In genomic region chr2:14199621-14200020, GRCm38 (mm10) we compare ENCODE assay signal across 16 mouse cellular contexts. TPM values are rescaled to one million over a fixed set of nuclear protein-coding genes. Genes with fewer than 3 reads are reported as not detected.
DNase-seq lines count a peak whose midpoint lies in the region; ATAC-seq lines count a peak whose summit lies in the region.
"Had no signal": no experiment of that assay in that cellular context is flagged by ENCODE, and none has a peak within 500 bp of the region (broad histone marks: within the 10 kb centered on the region; RNA-seq: fewer than 3 reads in every experiment).

No protein-coding gene starts in this region.

- ATAC-seq in liver, embryonic 11.5 days (replicated peaks; ENCODE audit: low FRiP score): no peak

- H3K9ac ChIP-seq in liver, embryonic 11.5 days (ENCODE audit: low read depth, low read length): no peak overlapping the region
- H3K9ac ChIP-seq: hindbrain, embryonic 15.5 days; limb, embryonic 13.5 days; lung, embryonic 15.5 days had no signal

- no peak overlapping the region for H3K4me2 ChIP-seq in liver, embryonic 11.5 days
- H3K4me2 ChIP-seq: hindbrain, embryonic 15.5 days; limb, embryonic 13.5 days; lung, embryonic 15.5 days had no signal

- WGBS in liver, embryonic 11.5 days: 29% methylated on average over 2 of the region's 2 CpGs

- no peaks in the 10 kb centered on the region for H3K27me3 ChIP-seq in liver, embryonic 11.5 days (replicated peaks; ENCODE audit: control insufficient read depth, insufficient read depth, low read length)
- H3K27me3 ChIP-seq: hindbrain, embryonic 15.5 days; limb, embryonic 13.5 days; lung, embryonic 15.5 days had no signal

- no peak overlapping the region for H3K4me3 ChIP-seq in liver, embryonic 11.5 days (ENCODE audit: low read depth, low read length)
- H3K4me3 ChIP-seq: erythroblast, embryonic 14.5 days; hindbrain, embryonic 15.5 days; limb, embryonic 13.5 days; lung, embryonic 15.5 days had no signal

- no peaks in the 10 kb centered on the region for H3K4me1 ChIP-seq in liver, embryonic 11.5 days (replicated peaks; ENCODE audit: control insufficient read depth, insufficient read depth, low read length)
- H3K4me1 ChIP-seq: hindbrain, embryonic 15.5 days; limb, embryonic 13.5 days; lung, embryonic 15.5 days had no signal

- H3K27ac ChIP-seq in liver, embryonic 11.5 days (ENCODE audit: low read depth, low read length): no peak overlapping the region
- H3K27ac ChIP-seq: hindbrain, embryonic 15.5 days; limb, embryonic 13.5 days; lung, embryonic 15.5 days had no signal

- no peaks in the 10 kb centered on the region for H3K9me3 ChIP-seq in liver, embryonic 11.5 days (ENCODE audit: control insufficient read depth, low read length)
- H3K9me3 ChIP-seq: hindbrain, embryonic 15.5 days; limb, embryonic 13.5 days; lung, embryonic 15.5 days had no signal

- peak; percentile 89 for DNase-seq in heart, adult 11 months
- no peak for DNase-seq in heart, adult 18-20 months
- peak; percentile 3 for DNase-seq in ovary, postnatal 36 days (ENCODE audit: low spot score)
- DNase-seq in ovary, adult 18-20 months (ENCODE audit: low spot score): no peak
- peak; percentile 74 to 78 for DNase-seq in cerebellum, postnatal 25 days
- peak; percentile 96 for DNase-seq in skeletal muscle tissue, adult 2 months (ENCODE audit: low read depth, low spot score)
- DNase-seq in liver, embryonic 11.5 days (ENCODE audit: low spot score): no peak
- DNase-seq in kidney, adult 8-10 months: no peak
- DNase-seq: adrenal gland, postnatal 14 days had no signal

- H3K36me3 ChIP-seq in liver, embryonic 11.5 days (ENCODE audit: control insufficient read depth, insufficient read depth, low read length): no peaks in the 10 kb centered on the region
- H3K36me3 ChIP-seq: hindbrain, embryonic 15.5 days; limb, embryonic 13.5 days; lung, embryonic 15.5 days had no signal

RNA-seq across cellular contexts. Expression of gene Tmem236, which starts 25.3 kb away (rescaled TPM):
- total RNA-seq in heart, adult 18-20 months (2021): not detected
- polyA plus RNA-seq in liver, embryonic 11.5 days (2014; fragmentation: Nextera tagmentation; extraction: Ambion mirVana): not detected in 2 replicates
- total RNA-seq: adrenal gland, postnatal 14 days; layer of hippocampus, adult 18-20 months; monocyte, adult 5-6 weeks had no signal
- polyA plus RNA-seq: erythroblast, embryonic 14.5 days; gonadal fat pad, adult 2 months; lung, embryonic 15.5 days had no signal

RNA-seq across cellular contexts. Expression of gene Mrc1, which starts 29.6 kb away (rescaled TPM):
- total RNA-seq in heart, adult 18-20 months (2021): 10 to 100 TPM; 17.0 to 19.1 TPM
- 9.0 and 9.8 TPM in 2 replicates for polyA plus RNA-seq in liver, embryonic 11.5 days (2014; fragmentation: Nextera tagmentation; extraction: Ambion mirVana)

Comparison
In these comparisons a context has a peak if more than half of its experiments do, and no peak if none do; other contexts are left out.
1. DNase-seq: peak in heart, adult 11 months (single experiment), ovary, postnatal 36 days (single experiment), cerebellum, postnatal 25 days (2 of 2) and skeletal muscle tissue, adult 2 months (single experiment); none in heart, adult 18-20 months (0 of 2), ovary, adult 18-20 months (single experiment), liver, embryonic 11.5 days (single experiment) and kidney, adult 8-10 months (0 of 2).